Mouse (Mus musculus) thymus, adult 2 months (tissue): ENCODE measurements around the gene Aftph. TPM values are rescaled to one million over a fixed set of nuclear protein-coding genes. Genes with fewer than 3 reads are reported as not detected.
"Not testable (repeated sequence)": the region's sequence is repeated elsewhere in the genome, so short reads cannot be mapped to it uniquely, and the experiment has no call there.

Source experiments
- DNase-seq: peaks from one replicate; pipeline ENCODE4 v3.0.0; 2021
- H3K27ac ChIP-seq: fragments of 200-500 bp; 2 replicates; pipeline ENCODE4 v1.5.1; 2012; ENCODE audit warnings: low read length, control low read depth; ENCODE audit not compliant: control insufficient read depth, insufficient read depth
- H3K27me3 ChIP-seq: fragments of 200-500 bp; 2 replicates; pipeline ENCODE4 v1.6.1; 2012; ENCODE audit warnings: mild to moderate bottlenecking, low read length, moderate library complexity, mixed read lengths; ENCODE audit not compliant: control insufficient read depth, insufficient read depth
- H3K36me3 ChIP-seq: fragments of 200-500 bp; 2 replicates; pipeline ENCODE4 v1.6.1; 2012; ENCODE audit warnings: mild to moderate bottlenecking, low read length, moderate library complexity; ENCODE audit not compliant: control insufficient read depth, insufficient read depth
- H3K4me1 ChIP-seq: fragments of 200-500 bp; replicated peaks from 2 replicates; pipeline ENCODE4 v1.6.1; 2012; ENCODE audit warnings: low read length; ENCODE audit not compliant: control insufficient read depth, insufficient read depth
- H3K4me3 ChIP-seq: fragments of 200-500 bp; 2 replicates; pipeline ENCODE4 v1.5.1; 2012; ENCODE audit warnings: mild to moderate bottlenecking, low read length, control low read depth, moderate library complexity; ENCODE audit not compliant: control insufficient read depth, insufficient read depth
- CTCF ChIP-seq: fragments of 200-500 bp; IDR thresholded peaks from 2 replicates; pipeline ENCODE4 v1.5.1; 2012; ENCODE audit warnings: mild to moderate bottlenecking, control low read depth, low read length, moderate library complexity, borderline replicate concordance; ENCODE audit not compliant: control insufficient read depth, poor library complexity, insufficient read depth; ENCODE audit errors: extremely low read depth
- POLR2A ChIP-seq: fragments of 200-500 bp; IDR thresholded peaks from 2 replicates; pipeline ENCODE4 v1.6.1; 2012; ENCODE audit warnings: mild to moderate bottlenecking, low read length, control low read depth, moderate library complexity; ENCODE audit not compliant: control insufficient read depth, poor library complexity, insufficient read depth; ENCODE audit errors: extremely low read depth
- WGBS: fragments of 180-500 bp; shearing (Covaris S2); methylation state at CpG from one replicate; pipeline ENCODE4 v1.1.7; 2018; 5-methylcytosine and 5-hydroxymethylcytosine counted together
- polyA plus RNA-seq: library from polyadenylated mRNA; depleted of rRNA; stranded (reverse); fragments of >200 nt; gene quantifications from 2 replicates; pipeline ENCODE4 v1.2.3, GENCODE M21; 2012

The Aftph gene
- polyA plus RNA-seq, 1 experiment: 91.9 TPM

GRCm38 (mm10) chr11:20782620-20783019 is 41.2 kb upstream of the Aftph start:
- no peak for TF ChIP-seq POLR2A
- TF ChIP-seq CTCF: no peak
- no peak for DNase-seq
- Histone ChIP-seq H3K4me3 (no peak overlapping the region), H3K36me3 (no peaks in the 10 kb centered on the region), H3K4me1 (no peaks in the 10 kb centered on the region), H3K27me3 (no peaks in the 10 kb centered on the region), H3K27ac (no peak overlapping the region)
- 83% methylated on average over 2 of the region's 2 CpGs for WGBS

- H3K27ac ChIP-seq: no peak overlapping the region
- 60% methylated on average over 4 of the region's 4 CpGs for WGBS
- H3K4me1 ChIP-seq: no peaks in the 10 kb centered on the region
- no peak for DNase-seq
- H3K27me3 ChIP-seq: no peaks in the 10 kb centered on the region
- no peaks in the 10 kb centered on the region for H3K36me3 ChIP-seq
- no peak overlapping the region for H3K4me3 ChIP-seq
- TF ChIP-seq POLR2A (no peak), CTCF (no peak)
These were observed 38.9 kb upstream of the Aftph start for GRCm38 (mm10) chr11:20780312-20780711.

- TF ChIP-seq POLR2A: no peak
- no peak for TF ChIP-seq CTCF
- H3K27me3 ChIP-seq: no peaks in the 10 kb centered on the region
- no peaks in the 10 kb centered on the region for H3K36me3 ChIP-seq
- H3K4me3 ChIP-seq: no peak overlapping the region
- WGBS: 84% methylated on average over 3 of the region's 3 CpGs
- H3K27ac ChIP-seq: no peak overlapping the region
- H3K4me1 ChIP-seq: no peaks in the 10 kb centered on the region
- DNase-seq: no peak
These were observed 37.6 kb upstream of the Aftph start for GRCm38 (mm10) chr11:20778861-20779563.

- 7% methylated on average over 1 of the region's 1 CpGs for WGBS
- DNase-seq: no peak
These were observed 36.9 kb upstream of the Aftph start for GRCm38 (mm10) chr11:20778298-20778697.

GRCm38 (mm10) chr11:20776668-20777067 is 35.3 kb upstream of the Aftph start:
- Histone ChIP-seq H3K4me3 (no peak overlapping the region), H3K27ac (no peak overlapping the region), H3K4me1 (no peaks in the 10 kb centered on the region), H3K27me3 (no peaks in the 10 kb centered on the region), H3K36me3 (no peaks in the 10 kb centered on the region)
- DNase-seq: no peak
- TF ChIP-seq CTCF: no peak
- no peak for TF ChIP-seq POLR2A

More at GRCm38 (mm10) chr11:20778298-20778697, 36.9 kb upstream of the Aftph start:
- no peaks in the 10 kb centered on the region for H3K27me3 ChIP-seq
- no peaks in the 10 kb centered on the region for H3K36me3 ChIP-seq
- H3K4me3 ChIP-seq: no peak overlapping the region
- H3K4me1 ChIP-seq: no peaks in the 10 kb centered on the region
- no peak for TF ChIP-seq CTCF
- no peak for TF ChIP-seq POLR2A
- H3K27ac ChIP-seq: no peak overlapping the region

- no peak for DNase-seq
- no peaks in the 10 kb centered on the region for H3K27me3 ChIP-seq
- H3K36me3 ChIP-seq: no peaks in the 10 kb centered on the region
- H3K4me3 ChIP-seq: no peak overlapping the region
- WGBS: 79% methylated on average over 1 of the region's 1 CpGs
- TF ChIP-seq CTCF: no peak
- TF ChIP-seq POLR2A: no peak
- H3K4me1 ChIP-seq: no peaks in the 10 kb centered on the region
- no peak overlapping the region for H3K27ac ChIP-seq
These were observed 31.3 kb upstream of the Aftph start for GRCm38 (mm10) chr11:20772642-20773041.

- not testable (repeated sequence) for H3K27me3 ChIP-seq, H3K4me3 ChIP-seq
- 93% methylated on average over 9 of the region's 9 CpGs for WGBS
These were observed 30.4 kb upstream of the Aftph start for GRCm38 (mm10) chr11:20771827-20772226.

GRCm38 (mm10) chr11:20761984-20762383 is 20.6 kb upstream of the Aftph start:
- 40% methylated on average over 10 of the region's 10 CpGs for WGBS
- H3K4me3 ChIP-seq, H3K27ac ChIP-seq, H3K36me3 ChIP-seq, H3K4me1 ChIP-seq, DNase-seq, H3K27me3 ChIP-seq: not testable (repeated sequence)

More at GRCm38 (mm10) chr11:20771827-20772226, 30.4 kb upstream of the Aftph start:
- not testable (repeated sequence) for H3K27ac ChIP-seq, H3K4me1 ChIP-seq, H3K36me3 ChIP-seq, DNase-seq
